Mouse (Mus musculus): Measurements from ENCODE around the gene Fry.

DNA sequence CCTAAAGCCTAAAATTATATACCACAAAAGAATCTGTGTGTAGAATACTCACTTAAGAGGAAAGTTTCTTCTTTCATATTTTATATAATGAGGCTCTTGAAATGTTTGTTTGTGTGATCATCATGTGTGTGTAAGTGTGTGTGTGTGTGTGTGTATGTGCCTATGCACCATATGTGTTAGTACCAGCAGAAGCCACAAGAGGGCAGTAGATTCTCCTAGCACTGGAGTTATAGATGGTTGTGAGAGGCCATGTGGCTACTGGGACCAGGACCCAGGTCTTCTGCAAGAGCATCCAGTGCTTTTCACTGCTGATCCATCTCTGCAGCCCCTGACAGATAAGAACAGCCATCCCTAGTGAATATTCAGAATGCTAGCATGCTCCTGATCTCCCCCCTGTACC lies 118.2 kb downstream of the Fry start:
- TF ChIP-seq CTCF (IDR thresholded peaks at IDR 0.05; ENCODE audit: borderline replicate concordance, insufficient read depth, low read length), result no peak
- TF ChIP-seq POLR2A (IDR thresholded peaks at IDR 0.05; ENCODE audit: low read depth, low read length), result no peak

All from embryonic fibroblast, embryonic 13.5 days (primary cell).